Mouse (Mus musculus) kidney, adult 2 months (tissue): ENCODE results near the gene Erbb2. TPM values are rescaled to one million over a fixed set of nuclear protein-coding genes. Genes with fewer than 3 reads are reported as not detected.

Experiments used
- DNase-seq: peaks from one replicate; pipeline ENCODE4 v3.0.0; 2021
- H3K27ac ChIP-seq: fragments of 200-500 bp; 2 replicates; pipeline ENCODE4 v1.5.1; 2012; ENCODE audit warnings: low read depth, low read length, control low read depth, inconsistent platforms; ENCODE audit not compliant: insufficient read depth
- H3K27me3 ChIP-seq: fragments of 200-500 bp; replicated peaks from 2 replicates; pipeline ENCODE4 v1.6.1; 2012; ENCODE audit warnings: mild to moderate bottlenecking, moderate library complexity, low read length, inconsistent platforms; ENCODE audit not compliant: control insufficient read depth, insufficient read depth
- H3K36me3 ChIP-seq: fragments of 200-500 bp; 2 replicates; pipeline ENCODE4 v1.6.1; 2012; ENCODE audit warnings: mild to moderate bottlenecking, moderate library complexity, low read length, inconsistent platforms; ENCODE audit not compliant: control insufficient read depth, insufficient read depth
- H3K4me1 ChIP-seq: fragments of 200-500 bp; 2 replicates; pipeline ENCODE4 v1.6.1; 2011; ENCODE audit warnings: low read length; ENCODE audit not compliant: control insufficient read depth, insufficient read depth
- H3K4me3 ChIP-seq: fragments of 200-500 bp; 2 replicates; pipeline ENCODE4 v1.5.1; 2011; ENCODE audit warnings: mild to moderate bottlenecking, low read depth, low read length, control low read depth; ENCODE audit not compliant: insufficient read depth
- CTCF ChIP-seq: fragments of 200-500 bp; conservative IDR thresholded peaks from 2 replicates; pipeline ENCODE4 v1.5.1; 2011; ENCODE audit warnings: low read depth, mild to moderate bottlenecking, control low read depth, low read length, moderate library complexity, mixed read lengths; ENCODE audit not compliant: insufficient read depth, insufficient read length
- POLR2A ChIP-seq: fragments of 200-500 bp; IDR thresholded peaks from one replicate; pipeline ENCODE4 v1.6.1; 2011; ENCODE audit warnings: low read depth, low read length, control low read depth
- WGBS: fragments of 180-500 bp; shearing (Covaris S2); methylation state at CpG from one replicate; pipeline ENCODE4 v1.1.7; 2018; 5-methylcytosine and 5-hydroxymethylcytosine counted together
- polyA plus RNA-seq: library from polyadenylated mRNA; depleted of rRNA; stranded (reverse); fragments of >200 nt; gene quantifications from 2 replicates; pipeline ENCODE4 v1.2.3, GENCODE M21; 2012

Gene Erbb2
- polyA plus RNA-seq, 1 experiment, result 44.8 TPM

DNA sequence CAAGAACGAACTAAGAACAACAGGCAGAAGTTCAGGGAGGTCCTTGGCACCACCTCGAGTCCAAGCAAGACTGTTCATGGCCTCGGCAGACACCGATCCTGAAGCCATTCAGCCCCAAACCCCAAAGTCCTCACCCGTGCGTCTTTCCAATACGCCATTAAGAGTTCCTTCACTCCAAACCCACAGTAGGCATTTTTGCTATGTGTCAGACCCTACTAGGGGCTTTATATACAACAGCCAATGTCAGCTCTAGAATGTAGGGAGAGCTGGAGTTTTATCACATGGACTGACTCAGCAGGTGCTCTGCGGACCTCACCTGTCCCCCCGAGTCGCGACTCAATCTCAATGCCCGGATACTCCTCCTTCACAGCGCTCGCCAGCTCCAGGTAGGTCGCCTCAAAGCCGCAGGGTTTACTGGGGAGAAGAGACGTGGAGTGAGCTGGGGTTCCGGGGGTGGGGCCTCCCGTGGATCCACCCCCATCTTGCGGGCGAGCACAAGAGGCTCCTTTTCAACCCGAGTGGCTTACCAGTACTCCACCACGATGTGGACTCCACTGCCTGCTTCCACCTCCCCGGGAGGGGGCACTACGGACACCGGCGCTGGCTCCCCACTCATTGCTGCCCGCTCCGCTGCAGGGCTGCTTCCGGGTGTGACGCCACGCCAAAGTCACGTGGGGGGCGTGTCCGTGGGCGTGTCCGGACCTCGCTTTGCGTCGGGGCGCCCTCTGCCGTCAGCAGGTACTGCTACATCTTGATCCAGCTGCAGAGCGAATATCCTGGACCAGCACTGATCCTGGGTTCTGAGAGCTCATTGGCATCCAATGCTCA is 26.3 kb downstream of the Erbb2 start, which contains the start of gene Mien1:
TSS of gene Mien1 (minus strand) at position 661 of the 828 bp plus-strand sequence.
- peak; percentile 97 for DNase-seq
- peak within 1 kb of the TSS; percentile 87 for H3K4me3 ChIP-seq
- peak within 1 kb of the TSS; percentile 79 for H3K27ac ChIP-seq
- TF ChIP-seq POLR2A (peak; percentile 34), CTCF (peak; percentile 91)
- peaks cover 11% of the 10 kb centered on the region; the same call in 1 of the 2 replicates for H3K4me1 ChIP-seq
- no peaks in the 10 kb centered on the region; the same call in none of the 2 replicates for H3K36me3 ChIP-seq
- WGBS, result 2% methylated on average over 43 of the region's 43 CpGs
- no peaks in the 10 kb centered on the region for H3K27me3 ChIP-seq

DNA sequence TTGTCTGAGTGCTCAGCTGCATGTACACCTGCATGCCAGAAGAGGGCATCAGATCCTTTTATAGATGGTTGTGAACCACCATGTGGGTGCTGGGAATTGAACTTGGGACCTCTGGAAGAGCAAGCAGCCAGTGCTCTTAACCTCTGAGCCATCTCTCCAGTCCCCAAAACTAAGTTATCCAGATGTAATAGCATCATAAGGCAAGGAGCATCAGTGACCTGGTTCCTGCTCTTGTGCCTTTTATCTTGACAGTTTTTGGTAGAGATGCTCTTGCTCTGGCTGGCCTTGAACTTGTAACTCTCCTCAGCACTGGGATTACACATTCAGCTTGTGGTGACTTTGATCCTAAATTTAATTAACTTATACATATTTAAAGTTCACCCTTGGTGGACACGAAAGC is 31.4 kb downstream of the Erbb2 start:
- no peak for TF ChIP-seq CTCF
- no peak for TF ChIP-seq POLR2A
- Histone ChIP-seq H3K27ac (no peak overlapping the region), H3K27me3 (no peaks in the 10 kb centered on the region), H3K4me3 (no peak overlapping the region), H3K4me1 (peaks cover 9% of the 10 kb centered on the region; the same call in 1 of the 2 replicates), H3K36me3 (no peaks in the 10 kb centered on the region)
- 94% methylated on average over 1 of the region's 1 CpGs for WGBS
- DNase-seq, result no peak

DNA sequence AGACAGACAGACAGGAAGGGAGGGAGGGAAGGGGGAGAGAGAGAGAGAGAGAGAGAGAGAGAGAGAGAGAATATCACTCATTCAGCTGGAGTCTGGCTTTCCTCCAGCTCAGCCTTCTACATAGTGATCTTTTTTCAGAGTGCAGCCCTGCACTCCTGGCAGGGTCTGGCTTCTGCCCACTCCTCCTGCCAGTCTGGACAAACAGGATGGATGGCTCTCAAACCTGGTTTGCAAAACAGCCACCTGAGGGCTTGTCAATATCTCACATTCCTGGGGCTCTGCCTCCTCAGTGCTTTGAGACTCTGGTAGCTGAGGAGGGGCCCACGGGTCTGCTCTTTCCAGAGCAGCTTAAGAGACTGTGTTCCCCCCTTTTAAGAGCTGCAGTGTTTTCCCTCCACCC is 33.0 kb downstream of the Erbb2 start:
- no peaks in the 10 kb centered on the region for H3K36me3 ChIP-seq
- 33% methylated on average over 1 of the region's 1 CpGs for WGBS
- no peak overlapping the region for H3K4me3 ChIP-seq
- H3K4me1 ChIP-seq, result peaks cover 20% of the 10 kb centered on the region
- DNase-seq, result peak; percentile 32
- H3K27me3 ChIP-seq, result no peaks in the 10 kb centered on the region
- peak overlapping the region; percentile 98 for H3K27ac ChIP-seq
- no peak for TF ChIP-seq POLR2A
- no peak for TF ChIP-seq CTCF

DNA sequence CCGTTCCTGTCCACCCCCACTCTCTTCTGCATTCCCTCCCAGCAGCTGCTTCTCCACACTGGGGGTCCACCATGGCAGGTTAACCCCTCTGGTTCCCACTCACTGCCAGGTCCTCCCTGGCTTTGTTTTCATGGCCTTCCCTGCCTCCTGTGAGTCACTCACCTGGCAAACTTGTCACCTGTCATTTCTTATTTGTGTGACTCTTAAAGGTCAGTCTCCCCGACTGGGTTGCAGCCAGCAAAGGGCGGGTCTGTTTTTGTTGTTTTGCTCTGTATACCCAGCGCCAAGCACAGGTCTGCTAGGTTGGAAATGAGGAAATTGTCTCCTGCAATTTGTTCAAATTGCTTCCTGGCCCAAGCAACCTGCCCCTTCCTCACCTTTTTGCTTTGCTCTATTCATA is 33.4 kb downstream of the Erbb2 start:
- WGBS, result 33% methylated on average over 4 of the region's 4 CpGs
- Histone ChIP-seq H3K36me3 (no peaks in the 10 kb centered on the region; the same call in 1 of the 2 replicates), H3K4me3 (no peak overlapping the region), H3K27ac (peak overlapping the region; percentile 98), H3K4me1 (peaks cover 24% of the 10 kb centered on the region), H3K27me3 (no peaks in the 10 kb centered on the region)
- DNase-seq, result peak; percentile 89
- TF ChIP-seq CTCF (no peak), POLR2A (no peak)

DNA sequence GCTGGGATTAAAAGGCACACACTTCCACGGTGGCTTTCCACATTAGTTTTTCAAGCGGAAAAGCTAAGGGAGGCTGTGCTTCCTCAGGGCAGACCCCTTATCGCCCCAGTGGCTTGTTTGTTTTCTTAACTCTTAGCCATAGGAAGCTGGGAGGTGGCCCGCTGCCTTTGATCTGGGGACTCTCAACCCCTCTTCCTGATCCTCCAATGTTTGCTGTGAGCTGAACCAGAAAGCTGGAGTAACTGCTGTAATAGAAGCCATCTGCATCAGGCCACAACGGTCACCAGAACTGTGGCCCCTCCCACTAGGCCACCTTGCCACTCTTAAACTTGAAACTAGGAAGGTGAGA is 33.9 kb downstream of the Erbb2 start, which contains the start of gene Grb7:
TSS of gene Grb7 (plus strand) at position 182 of the 349 bp plus-strand sequence.
- Histone ChIP-seq H3K4me1 (peaks cover 26% of the 10 kb centered on the region), H3K27ac (peak within 1 kb of the TSS; percentile 98), H3K36me3 (peaks cover 1% of the 10 kb centered on the region), H3K27me3 (no peaks in the 10 kb centered on the region), H3K4me3 (peak within 1 kb of the TSS; percentile 89)
- no peak for DNase-seq
- no peak for TF ChIP-seq CTCF
- no peak for TF ChIP-seq POLR2A
- WGBS, result 7% methylated on average over 5 of the region's 5 CpGs

DNA sequence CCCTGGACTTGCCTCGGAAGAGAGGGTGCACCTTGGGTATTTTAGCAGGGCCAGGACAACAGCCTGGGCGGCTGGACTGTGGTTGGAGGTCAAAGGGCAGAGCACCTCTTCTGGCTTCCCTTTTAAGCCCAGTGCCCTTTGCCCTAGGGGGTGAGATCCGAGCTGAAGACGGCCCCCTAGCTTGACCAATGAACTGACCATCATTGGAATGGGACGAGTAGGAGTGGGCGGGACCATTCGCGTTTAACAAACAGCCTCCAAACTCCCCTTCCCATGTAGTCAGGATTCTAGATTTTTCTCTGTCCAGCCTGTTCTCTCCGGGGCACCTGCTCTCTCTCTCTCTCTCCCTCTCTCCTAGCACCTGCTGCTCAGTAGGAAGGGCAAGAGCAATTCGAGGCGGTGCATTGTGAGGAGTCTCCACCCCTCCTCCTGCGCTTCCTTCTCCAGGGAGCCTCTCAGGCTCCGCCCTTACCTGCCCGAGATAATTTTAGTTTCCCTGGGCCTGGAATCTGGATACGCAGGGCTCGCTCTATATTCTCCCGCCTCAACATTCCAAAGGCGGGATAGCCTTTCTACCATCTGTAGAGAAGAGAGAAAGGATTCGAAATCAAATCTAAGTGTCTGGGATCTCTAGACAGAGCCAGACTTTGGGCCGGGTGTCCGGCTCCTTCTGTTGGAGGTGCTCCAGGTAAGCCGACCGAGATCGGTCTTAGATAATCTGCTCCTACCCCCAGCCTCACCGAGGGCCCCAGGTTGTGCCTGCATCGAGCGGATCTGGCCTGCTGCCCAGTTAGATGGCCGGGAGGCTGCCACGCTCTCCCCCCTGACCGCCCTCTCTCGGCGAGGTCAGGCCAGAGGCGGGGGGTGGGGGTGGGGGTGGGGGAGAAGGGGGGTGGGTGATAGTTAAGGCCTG is 34.5 kb downstream of the Erbb2 start:
- Histone ChIP-seq H3K4me3 (peak overlapping the region; percentile 89), H3K36me3 (peaks cover 4% of the 10 kb centered on the region), H3K27me3 (no peaks in the 10 kb centered on the region), H3K4me1 (peaks cover 26% of the 10 kb centered on the region), H3K27ac (peak overlapping the region; percentile 98)
- 3% methylated on average over 33 of the region's 33 CpGs for WGBS
- peak; percentile 95 for DNase-seq
- TF ChIP-seq POLR2A, result no peak
- TF ChIP-seq CTCF, result no peak

DNA sequence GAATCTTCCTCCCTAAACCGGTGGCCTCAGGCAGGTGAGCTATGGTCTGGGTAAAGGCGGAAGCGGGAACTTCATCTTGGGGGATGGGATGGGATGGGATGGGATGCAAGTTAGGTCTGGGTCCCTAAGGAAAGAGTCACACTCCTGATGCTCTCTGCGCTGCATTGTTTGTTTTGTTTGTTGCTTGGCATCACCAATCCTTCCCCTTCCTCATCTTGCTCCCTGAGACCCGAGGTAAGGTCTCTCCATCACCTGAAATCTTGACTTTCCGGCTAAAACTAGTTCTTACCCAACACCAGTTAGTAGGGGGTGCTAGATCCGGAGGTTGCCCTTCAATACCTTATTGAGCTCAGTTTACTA is 35.2 kb downstream of the Erbb2 start:
- Histone ChIP-seq H3K27ac (peak overlapping the region; percentile 98), H3K4me1 (peaks cover 26% of the 10 kb centered on the region), H3K27me3 (no peaks in the 10 kb centered on the region), H3K4me3 (peak overlapping the region; percentile 89), H3K36me3 (peaks cover 8% of the 10 kb centered on the region)
- TF ChIP-seq CTCF (no peak), POLR2A (no peak)
- no peak for DNase-seq
- 15% methylated on average over 7 of the region's 7 CpGs for WGBS
